Mouse (Mus musculus): ENCODE data around the gene Rfx3. TPM values are rescaled to one million over a fixed set of nuclear protein-coding genes. Genes with fewer than 3 reads are reported as not detected.

Rfx3 gene
- polyA plus RNA-seq, 1 experiment from 2014 or later: 4.1 TPM

DNA sequence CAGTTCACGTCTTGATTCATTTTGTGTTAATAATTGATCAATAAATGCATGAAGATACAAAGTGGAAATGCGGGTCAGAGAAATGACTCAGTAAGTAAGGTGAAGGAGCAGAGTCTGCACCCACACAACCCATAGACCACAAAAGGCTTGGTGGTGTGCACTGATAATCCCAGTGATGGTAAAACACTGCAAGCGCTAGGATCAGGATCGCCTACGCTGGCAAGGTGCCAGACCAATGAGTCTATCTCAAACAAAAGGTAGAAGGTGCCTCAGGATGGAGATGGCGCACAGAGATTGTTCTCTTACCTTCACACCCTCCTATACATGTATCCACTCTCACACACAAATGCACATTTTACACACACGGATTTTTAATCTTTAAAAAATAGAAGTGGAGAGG lies 18.2 kb downstream of the Rfx3 start:
- H3K27ac ChIP-seq (ENCODE audit: low read length): no peak overlapping the region
- TF ChIP-seq CTCF (IDR thresholded peaks at IDR 0.05): no peak
- TF ChIP-seq EP300 (IDR thresholded peaks at IDR 0.05): no peak
- WGBS: 80% methylated on average over 7 of the region's 7 CpGs

DNA sequence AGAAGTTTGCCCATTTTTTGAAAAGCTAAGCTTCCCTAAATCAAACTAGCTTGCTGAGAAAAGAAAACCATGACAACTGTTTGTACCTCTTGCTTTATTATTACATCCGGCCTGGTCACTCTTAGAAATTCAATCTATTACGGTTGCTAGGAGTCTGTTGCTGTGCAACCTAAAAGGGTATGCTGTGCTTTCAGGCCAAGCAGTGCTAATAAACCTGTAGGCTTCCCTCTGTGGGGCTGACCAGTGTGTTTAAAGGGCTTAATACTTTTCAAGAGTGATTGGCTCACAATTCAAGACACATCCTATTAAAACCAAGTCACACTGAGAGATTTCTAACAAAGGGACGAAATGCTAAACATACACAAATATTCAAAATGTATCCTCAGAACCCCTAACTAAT lies 22.2 kb downstream of the Rfx3 start:
- H3K4me3 ChIP-seq (ENCODE audit: low read depth, low read length): no peak overlapping the region
- no peaks in the 10 kb centered on the region for H3K36me3 ChIP-seq (ENCODE audit: insufficient read depth, low read length)
- no peak for DNase-seq (ENCODE audit: low spot score)
- H3K4me2 ChIP-seq (replicated peaks; ENCODE audit: low read depth, low read length): no peak overlapping the region
- TF ChIP-seq EP300 (IDR thresholded peaks at IDR 0.05) (no peak), CTCF (IDR thresholded peaks at IDR 0.05) (no peak)
- H3K27ac ChIP-seq (ENCODE audit: low read length): no peak overlapping the region
- 65% methylated on average over 3 of the region's 3 CpGs for WGBS
- ATAC-seq: no peak
- no peaks in the 10 kb centered on the region for H3K4me1 ChIP-seq (ENCODE audit: insufficient read depth, low read depth, low read length)
- H3K9me3 ChIP-seq (ENCODE audit: low read length): no peaks in the 10 kb centered on the region
- no peaks in the 10 kb centered on the region for H3K27me3 ChIP-seq (replicated peaks; ENCODE audit: insufficient read depth, low read length)
- H3K9ac ChIP-seq (replicated peaks; ENCODE audit: low read depth): no peak overlapping the region

More for the DNA sequence above, 18.2 kb downstream of the Rfx3 start:
- DNase-seq (ENCODE audit: low spot score) (no peak), ATAC-seq (no peak)
- Histone ChIP-seq H3K9ac (replicated peaks; ENCODE audit: low read depth) (no peak overlapping the region), H3K27me3 (replicated peaks; ENCODE audit: insufficient read depth, low read length) (no peaks in the 10 kb centered on the region), H3K9me3 (ENCODE audit: low read length) (no peaks in the 10 kb centered on the region), H3K36me3 (ENCODE audit: insufficient read depth, low read length) (no peaks in the 10 kb centered on the region), H3K4me3 (ENCODE audit: low read depth, low read length) (no peak overlapping the region), H3K4me1 (ENCODE audit: insufficient read depth, low read depth, low read length) (no peaks in the 10 kb centered on the region), H3K4me2 (replicated peaks; ENCODE audit: low read depth, low read length) (no peak overlapping the region)

DNA sequence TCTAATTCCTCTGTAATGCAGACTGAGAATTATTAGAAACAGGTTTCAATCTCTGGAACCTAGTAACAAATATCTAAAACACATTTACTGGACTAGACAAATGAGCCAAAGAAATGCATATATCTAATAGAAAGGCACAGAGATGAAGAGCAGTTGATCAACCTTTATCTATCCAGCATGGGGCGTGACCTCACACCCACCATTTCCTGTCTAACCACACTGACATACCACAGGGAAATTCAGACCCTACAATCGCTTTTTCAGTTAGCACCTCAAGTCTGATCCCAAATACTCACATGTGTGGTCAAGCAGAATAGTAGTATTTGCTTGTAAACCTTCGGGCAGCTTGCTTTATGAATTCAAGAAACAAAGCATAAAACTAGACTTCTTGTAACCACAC lies 43.4 kb downstream of the Rfx3 start:
- 87% methylated on average over 3 of the region's 3 CpGs for WGBS
- Histone ChIP-seq H3K27ac (ENCODE audit: low read length) (no peak overlapping the region), H3K36me3 (ENCODE audit: insufficient read depth, low read length) (no peaks in the 10 kb centered on the region), H3K4me3 (ENCODE audit: low read depth, low read length) (no peak overlapping the region), H3K9me3 (ENCODE audit: low read length) (no peaks in the 10 kb centered on the region), H3K4me2 (replicated peaks; ENCODE audit: low read depth, low read length) (no peak overlapping the region), H3K27me3 (replicated peaks; ENCODE audit: insufficient read depth, low read length) (no peaks in the 10 kb centered on the region), H3K4me1 (ENCODE audit: insufficient read depth, low read depth, low read length) (no peaks in the 10 kb centered on the region), H3K9ac (replicated peaks; ENCODE audit: low read depth) (no peak overlapping the region)
- TF ChIP-seq EP300 (IDR thresholded peaks at IDR 0.05) (no peak), CTCF (IDR thresholded peaks at IDR 0.05) (no peak)
- DNase-seq (ENCODE audit: low spot score) (no peak), ATAC-seq (no peak)

DNA sequence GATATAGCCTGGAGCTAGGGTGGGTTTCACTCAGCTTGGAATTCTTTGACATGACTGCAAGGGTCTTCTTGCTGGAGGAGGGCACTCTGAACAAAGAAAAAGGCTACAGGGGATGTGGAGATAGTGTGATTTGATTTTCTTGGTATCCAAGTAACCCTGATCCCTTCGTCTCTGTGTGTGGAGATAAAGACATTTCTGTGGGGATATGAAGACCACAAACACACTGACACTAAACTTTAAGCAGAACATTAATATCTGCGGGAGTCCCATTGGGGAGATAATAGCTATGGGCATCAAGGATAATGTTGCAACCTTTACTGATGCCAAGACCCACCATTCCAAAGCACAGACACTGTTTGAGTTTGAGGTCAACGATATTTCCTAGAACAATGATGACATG lies 49.7 kb downstream of the Rfx3 start:
- no peak overlapping the region for H3K27ac ChIP-seq (ENCODE audit: low read length)
- H3K9me3 ChIP-seq (ENCODE audit: low read length): no peaks in the 10 kb centered on the region
- TF ChIP-seq EP300 (IDR thresholded peaks at IDR 0.05): no peak
- TF ChIP-seq CTCF (IDR thresholded peaks at IDR 0.05): no peak
- H3K36me3 ChIP-seq (ENCODE audit: insufficient read depth, low read length): no peaks in the 10 kb centered on the region
- no peak overlapping the region for H3K4me3 ChIP-seq (ENCODE audit: low read depth, low read length)
- DNase-seq (ENCODE audit: low spot score) (no peak), ATAC-seq (no peak)
- no peak overlapping the region for H3K9ac ChIP-seq (replicated peaks; ENCODE audit: low read depth)
- 93% methylated on average over 3 of the region's 3 CpGs for WGBS
- H3K27me3 ChIP-seq (replicated peaks; ENCODE audit: insufficient read depth, low read length): no peaks in the 10 kb centered on the region
- no peaks in the 10 kb centered on the region for H3K4me1 ChIP-seq (ENCODE audit: insufficient read depth, low read depth, low read length)
- H3K4me2 ChIP-seq (replicated peaks; ENCODE audit: low read depth, low read length): no peak overlapping the region

DNA sequence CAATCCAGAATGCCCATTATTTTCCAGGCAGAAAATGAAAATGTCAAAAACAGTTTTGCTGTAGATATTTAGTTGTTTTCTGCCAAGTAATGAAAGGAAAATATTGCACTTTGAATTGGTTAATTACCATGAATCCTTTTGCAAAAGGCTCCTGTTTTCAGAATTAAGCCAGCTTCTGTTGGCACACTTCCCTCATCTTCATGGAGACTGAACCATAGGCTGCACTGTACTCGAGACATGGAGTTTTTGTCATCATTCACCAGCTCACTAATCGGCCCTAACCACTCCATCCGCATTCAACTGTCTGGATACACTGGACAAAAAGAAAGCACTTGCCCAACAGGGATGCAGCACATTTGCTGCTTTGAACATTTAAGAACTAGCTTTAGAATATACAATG lies 75.5 kb downstream of the Rfx3 start:
- TF ChIP-seq CTCF (IDR thresholded peaks at IDR 0.05): no peak
- TF ChIP-seq EP300 (IDR thresholded peaks at IDR 0.05): no peak
- H3K27me3 ChIP-seq (replicated peaks; ENCODE audit: insufficient read depth, low read length): no peaks in the 10 kb centered on the region
- H3K4me3 ChIP-seq (ENCODE audit: low read depth, low read length): no peak overlapping the region
- WGBS: 66% methylated on average over 3 of the region's 3 CpGs
- H3K27ac ChIP-seq (ENCODE audit: low read length): no peak overlapping the region
- ATAC-seq: no peak
- H3K36me3 ChIP-seq (ENCODE audit: insufficient read depth, low read length): no peaks in the 10 kb centered on the region
- no peaks in the 10 kb centered on the region for H3K4me1 ChIP-seq (ENCODE audit: insufficient read depth, low read depth, low read length)
- H3K9ac ChIP-seq (replicated peaks; ENCODE audit: low read depth): no peak overlapping the region
- DNase-seq (ENCODE audit: low spot score): no peak
- H3K4me2 ChIP-seq (replicated peaks; ENCODE audit: low read depth, low read length): no peak overlapping the region
- no peaks in the 10 kb centered on the region for H3K9me3 ChIP-seq (ENCODE audit: low read length)

DNA sequence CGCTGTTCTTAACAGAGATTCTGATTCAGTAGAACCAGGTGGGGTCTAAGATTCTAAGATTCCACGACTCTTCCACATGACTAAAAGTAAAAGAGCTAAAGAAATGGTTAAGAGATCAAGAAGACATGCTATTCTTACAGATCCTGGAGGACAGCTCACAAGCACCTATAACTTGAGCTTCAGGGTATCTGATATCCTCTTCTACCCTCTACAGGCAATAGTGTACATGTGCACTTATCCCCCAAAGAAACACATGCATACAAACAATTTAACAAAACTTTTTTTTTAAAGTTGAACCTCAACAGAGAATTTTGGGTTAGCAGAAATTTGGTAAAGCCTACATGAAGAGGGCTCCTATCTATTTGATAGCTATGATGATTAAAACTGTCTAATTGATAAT lies 79.8 kb downstream of the Rfx3 start:
- WGBS: 97% methylated on average over 2 of the region's 2 CpGs
- Histone ChIP-seq H3K4me1 (ENCODE audit: insufficient read depth, low read depth, low read length) (no peaks in the 10 kb centered on the region), H3K36me3 (ENCODE audit: insufficient read depth, low read length) (no peaks in the 10 kb centered on the region), H3K4me2 (replicated peaks; ENCODE audit: low read depth, low read length) (no peak overlapping the region), H3K4me3 (ENCODE audit: low read depth, low read length) (no peak overlapping the region), H3K27ac (ENCODE audit: low read length) (no peak overlapping the region), H3K9ac (replicated peaks; ENCODE audit: low read depth) (no peak overlapping the region), H3K9me3 (ENCODE audit: low read length) (no peaks in the 10 kb centered on the region), H3K27me3 (replicated peaks; ENCODE audit: insufficient read depth, low read length) (no peaks in the 10 kb centered on the region)
- ATAC-seq (no peak), DNase-seq (ENCODE audit: low spot score) (no peak)
- peak; percentile 21 for TF ChIP-seq CTCF (IDR thresholded peaks at IDR 0.05)
- no peak for TF ChIP-seq EP300 (IDR thresholded peaks at IDR 0.05)

DNA sequence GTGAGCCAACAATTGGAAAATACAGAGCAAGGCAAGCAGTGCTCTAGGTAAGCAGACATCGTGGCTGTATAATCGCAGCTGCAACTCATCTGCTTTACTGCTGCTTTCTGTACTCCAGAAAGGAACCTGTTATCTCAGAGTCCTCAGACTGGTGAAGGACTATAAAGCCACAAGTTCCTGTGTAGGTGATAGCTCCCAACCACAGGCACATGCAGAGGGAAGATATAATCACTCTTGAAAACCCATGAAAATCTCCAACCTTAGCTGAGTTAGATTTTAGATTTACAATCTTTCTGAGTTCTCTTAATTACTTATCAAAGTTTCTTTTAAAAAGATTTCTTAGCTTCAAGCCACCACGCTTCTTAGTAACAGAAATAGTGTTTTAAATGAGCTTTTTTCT lies 84.6 kb downstream of the Rfx3 start:
- Histone ChIP-seq H3K4me3 (ENCODE audit: low read depth, low read length) (no peak overlapping the region), H3K4me2 (replicated peaks; ENCODE audit: low read depth, low read length) (no peak overlapping the region), H3K27me3 (replicated peaks; ENCODE audit: insufficient read depth, low read length) (no peaks in the 10 kb centered on the region), H3K9me3 (ENCODE audit: low read length) (no peaks in the 10 kb centered on the region), H3K27ac (ENCODE audit: low read length) (no peak overlapping the region), H3K4me1 (ENCODE audit: insufficient read depth, low read depth, low read length) (no peaks in the 10 kb centered on the region), H3K9ac (replicated peaks; ENCODE audit: low read depth) (no peak overlapping the region), H3K36me3 (ENCODE audit: insufficient read depth, low read length) (no peaks in the 10 kb centered on the region)
- ATAC-seq (no peak), DNase-seq (ENCODE audit: low spot score) (no peak)
- WGBS: 73% methylated on average over 3 of the region's 3 CpGs
- TF ChIP-seq EP300 (IDR thresholded peaks at IDR 0.05) (no peak), CTCF (IDR thresholded peaks at IDR 0.05) (no peak)

All from lung, postnatal 0 days (tissue).